Mouse (Mus musculus) liver, adult (tissue): ENCODE measurements around the gene Cyp2j7.

Source experiments
- GATA4 ChIP-seq: IDR thresholded peaks from 2 replicates; pipeline ENCODE4 v1.6.1; 2014; ENCODE audit warnings: mild to moderate bottlenecking, low read length; ENCODE audit not compliant: insufficient replicate concordance

Gene Cyp2j7

DNA sequence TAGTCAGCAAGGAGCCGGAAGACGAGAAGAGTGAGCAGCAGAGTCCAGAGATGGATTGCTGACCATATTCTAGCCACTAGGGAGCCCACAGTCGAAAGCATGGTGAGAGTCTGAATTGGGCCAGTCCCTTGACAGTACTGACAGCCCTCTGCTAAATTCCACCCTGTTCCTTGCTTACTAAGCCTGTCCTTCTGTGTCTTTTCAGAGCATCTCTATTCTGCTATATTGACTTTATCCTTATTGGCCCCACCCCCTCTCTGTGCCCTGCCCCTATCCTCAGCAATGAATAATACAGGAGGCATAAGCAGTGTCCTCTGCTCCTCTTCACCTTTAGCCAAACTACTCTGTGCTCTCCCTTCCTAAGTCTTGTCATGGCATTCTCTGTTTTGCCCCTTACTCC is at the start of gene Cyp2j7:
TSS of gene Cyp2j7 (minus strand) at position 101 of the 400 bp plus-strand sequence.
- no peak for TF ChIP-seq GATA4

DNA sequence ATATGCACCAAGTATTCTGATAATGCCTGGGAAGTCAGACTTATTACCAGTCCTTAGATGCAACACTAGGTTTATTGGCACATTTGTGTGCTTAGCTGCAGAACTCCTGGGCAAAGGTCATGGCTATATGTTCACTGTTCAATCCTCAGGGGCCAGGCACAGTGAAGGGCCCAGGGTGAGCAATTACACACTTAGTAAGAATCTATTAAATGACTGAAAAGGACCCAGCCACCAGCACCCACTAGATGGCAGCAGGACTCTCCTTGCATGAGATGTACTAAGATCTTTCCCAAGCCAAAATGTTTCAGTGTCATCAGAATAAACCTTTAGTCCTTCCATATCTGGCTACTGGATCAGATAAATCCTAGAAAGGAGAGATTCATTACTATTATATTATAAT is 37.4 kb upstream of the Cyp2j7 start:
- TF ChIP-seq GATA4: no peak

DNA sequence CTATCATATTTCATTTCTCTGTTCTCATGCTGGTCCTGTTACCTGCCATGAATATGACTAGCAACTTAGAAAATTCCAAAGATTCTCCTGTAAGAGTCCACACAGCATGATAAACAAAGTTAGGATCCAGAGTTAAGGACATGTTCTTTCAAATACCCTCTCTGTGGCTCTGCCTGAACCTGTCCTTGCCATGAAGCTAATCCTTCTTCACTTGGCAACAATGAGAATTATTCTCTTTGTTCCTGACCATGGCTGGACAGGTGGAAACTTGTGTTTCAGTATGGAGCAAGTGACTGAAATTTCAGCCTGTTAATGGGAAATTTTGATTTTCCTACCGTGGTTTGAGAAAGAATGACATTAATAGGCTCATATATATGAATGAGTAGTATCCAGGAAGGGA is 39.8 kb downstream of the Cyp2j7 start:
- no peak for TF ChIP-seq GATA4

DNA sequence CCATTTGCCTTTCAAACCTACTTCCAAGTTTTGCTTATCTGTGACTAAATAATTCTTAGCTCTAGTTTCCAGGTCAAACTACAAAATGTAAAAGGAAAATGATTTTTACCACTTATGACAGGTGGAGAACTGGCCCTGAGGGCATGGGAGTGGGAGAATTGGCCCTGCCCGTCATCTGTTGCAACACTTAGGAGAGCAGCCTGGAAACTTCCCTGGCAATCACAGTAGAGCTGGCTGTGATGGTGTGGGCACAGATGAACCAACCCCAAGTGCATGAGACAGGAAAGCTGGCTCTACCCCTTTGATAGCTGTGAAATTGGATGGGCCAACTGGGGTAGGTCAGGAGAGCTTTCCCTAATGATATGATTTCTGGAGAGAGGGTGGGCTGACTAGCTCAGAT is 73.6 kb downstream of the Cyp2j7 start:
- TF ChIP-seq GATA4: no peak

DNA sequence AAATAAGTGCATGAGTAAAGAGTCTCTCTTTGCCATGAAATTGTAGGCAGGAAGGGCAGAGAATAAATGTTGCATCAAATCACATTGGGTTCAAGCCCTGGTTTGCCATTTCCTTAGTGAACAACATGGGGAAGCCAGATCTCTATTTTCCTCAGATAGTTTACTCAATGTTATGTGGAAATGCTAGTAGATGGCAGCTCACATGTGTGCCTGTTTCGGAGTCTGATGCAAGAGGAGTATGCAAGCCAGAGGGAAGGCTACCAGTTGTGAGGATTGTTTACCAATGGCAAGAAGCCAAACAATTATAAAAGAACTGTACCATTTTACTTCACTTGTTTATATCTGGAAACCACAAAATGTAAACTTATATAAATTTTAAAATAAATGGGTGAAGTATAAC is 74.9 kb downstream of the Cyp2j7 start:
- no peak for TF ChIP-seq GATA4
